Mouse (Mus musculus): ENCODE results near the gene Filip1. TPM values are rescaled to one million over a fixed set of nuclear protein-coding genes. Genes with fewer than 3 reads are reported as not detected.
A peak's percentile ranks its signal among the peaks of the same experiment; 100 is the strongest.

Gene Filip1
- polyA plus RNA-seq, 1 experiment from 2014 or later: 11.1 TPM

DNA sequence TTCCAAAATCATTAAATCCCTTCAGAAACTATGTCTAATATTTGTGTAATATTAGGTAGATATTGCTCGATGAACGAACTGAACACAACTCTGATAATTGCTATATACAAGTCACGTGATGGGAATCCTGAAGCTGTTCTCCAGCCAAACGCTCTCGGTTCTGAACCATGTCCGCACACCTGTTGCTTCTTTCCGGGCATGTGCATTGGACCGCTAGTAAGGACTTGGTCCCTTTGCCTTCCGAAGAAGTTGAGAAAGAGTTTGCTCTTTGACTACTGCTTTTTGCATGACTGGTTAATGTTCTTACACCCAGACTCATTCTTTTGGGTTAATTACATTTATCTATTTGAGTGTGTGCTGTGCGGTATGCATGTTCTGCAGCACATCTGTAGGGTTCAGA is 207.2 kb downstream of the Filip1 start:
- Histone ChIP-seq H3K9me3 (replicated peaks; ENCODE audit: control insufficient read depth, low read length) (no peaks in the 10 kb centered on the region), H3K4me3 (replicated peaks; ENCODE audit: low read length) (no peak overlapping the region), H3K9ac (ENCODE audit: low read length) (no peak overlapping the region), H3K4me1 (ENCODE audit: control insufficient read depth, insufficient read depth, low read length) (0 out of 2 replicates have a peak, but pooled peaks cover 8% of the 10 kb centered on the region), H3K27ac (ENCODE audit: low read length) (no peak overlapping the region), H3K36me3 (ENCODE audit: control insufficient read depth, insufficient read depth, low read length) (no peaks in the 10 kb centered on the region), H3K4me2 (ENCODE audit: low read depth, low read length) (no peak overlapping the region), H3K27me3 (ENCODE audit: control insufficient read depth, insufficient read depth, low read length) (no peaks in the 10 kb centered on the region)
- ATAC-seq (ENCODE audit: insufficient read depth, low FRiP score): no peak
- 84% methylated on average over 10 of the region's 10 CpGs for WGBS

DNA sequence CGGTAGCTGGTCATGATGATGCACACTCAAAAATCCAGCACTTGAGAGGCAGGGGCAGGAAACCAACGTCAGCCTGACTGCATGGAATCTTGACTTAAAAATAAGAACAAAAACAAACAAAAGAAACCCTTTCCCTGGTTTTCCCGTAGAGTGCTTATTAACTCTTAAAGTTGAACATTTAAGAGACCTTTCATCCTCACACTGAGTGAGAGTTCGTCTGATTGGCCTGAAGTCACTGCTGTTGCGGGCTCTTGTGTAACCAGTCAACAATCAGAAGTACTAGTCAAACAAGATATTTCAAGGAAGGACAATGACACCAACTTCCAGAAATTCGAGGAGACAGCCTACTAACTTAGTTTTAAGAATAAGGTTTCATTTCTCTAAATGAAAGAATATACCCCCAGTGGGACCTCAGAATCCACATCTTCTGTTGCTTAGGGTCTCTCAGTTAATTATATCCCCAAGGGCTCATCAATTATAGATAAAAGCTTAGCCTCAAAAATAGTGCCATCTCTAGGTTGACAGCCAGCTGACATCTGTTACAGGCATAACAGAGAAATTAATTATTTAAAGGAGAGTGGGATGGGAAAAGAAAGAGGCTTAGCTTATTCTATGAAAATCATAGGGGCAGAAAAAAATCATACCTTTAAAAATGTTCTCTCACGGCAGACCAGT is 216.1 kb downstream of the Filip1 start:
- H3K9ac ChIP-seq (ENCODE audit: low read length): no peak overlapping the region
- no peak overlapping the region for H3K4me3 ChIP-seq (replicated peaks; ENCODE audit: low read length)
- no peak overlapping the region for H3K27ac ChIP-seq (ENCODE audit: low read length)
- H3K4me1 ChIP-seq (ENCODE audit: control insufficient read depth, insufficient read depth, low read length): peaks cover 5% of the 10 kb centered on the region; the same call in 1 of the 2 replicates
- H3K4me2 ChIP-seq (ENCODE audit: low read depth, low read length): no peak overlapping the region
- 57% methylated on average over 7 of the region's 7 CpGs for WGBS
- H3K36me3 ChIP-seq (ENCODE audit: control insufficient read depth, insufficient read depth, low read length): no peaks in the 10 kb centered on the region
- ATAC-seq (ENCODE audit: insufficient read depth, low FRiP score): no peak
- no peaks in the 10 kb centered on the region for H3K9me3 ChIP-seq (replicated peaks; ENCODE audit: control insufficient read depth, low read length)
- H3K27me3 ChIP-seq (ENCODE audit: control insufficient read depth, insufficient read depth, low read length): no peaks in the 10 kb centered on the region

DNA sequence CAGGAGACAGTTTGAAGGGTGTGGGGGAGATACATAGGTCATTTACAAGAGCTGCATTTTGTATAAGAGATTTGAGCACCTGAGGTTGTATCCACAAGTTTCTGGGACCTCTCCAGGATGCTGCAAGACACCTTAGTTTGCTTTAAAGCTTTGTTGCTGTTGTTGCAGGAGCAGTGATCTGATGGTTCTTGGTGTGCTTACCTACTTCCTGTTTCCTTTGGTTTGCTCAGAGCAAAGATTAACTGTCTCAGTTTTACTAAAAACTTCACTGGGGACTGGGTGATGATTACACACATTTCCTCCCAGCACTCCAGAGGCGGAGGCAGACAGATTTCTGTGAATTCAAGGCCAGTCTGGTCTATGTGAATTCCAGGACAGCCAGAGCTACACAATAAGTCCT is 217.6 kb downstream of the Filip1 start:
- Histone ChIP-seq H3K9ac (ENCODE audit: low read length) (no peak overlapping the region), H3K4me1 (ENCODE audit: control insufficient read depth, insufficient read depth, low read length) (peaks cover 5% of the 10 kb centered on the region; the same call in 1 of the 2 replicates), H3K4me3 (replicated peaks; ENCODE audit: low read length) (no peak overlapping the region), H3K4me2 (ENCODE audit: low read depth, low read length) (no peak overlapping the region), H3K9me3 (replicated peaks; ENCODE audit: control insufficient read depth, low read length) (no peaks in the 10 kb centered on the region), H3K36me3 (ENCODE audit: control insufficient read depth, insufficient read depth, low read length) (no peaks in the 10 kb centered on the region), H3K27me3 (ENCODE audit: control insufficient read depth, insufficient read depth, low read length) (no peaks in the 10 kb centered on the region), H3K27ac (ENCODE audit: low read length) (no peak overlapping the region)
- ATAC-seq (ENCODE audit: insufficient read depth, low FRiP score): no peak
- WGBS: 83% methylated on average over 1 of the region's 1 CpGs

DNA sequence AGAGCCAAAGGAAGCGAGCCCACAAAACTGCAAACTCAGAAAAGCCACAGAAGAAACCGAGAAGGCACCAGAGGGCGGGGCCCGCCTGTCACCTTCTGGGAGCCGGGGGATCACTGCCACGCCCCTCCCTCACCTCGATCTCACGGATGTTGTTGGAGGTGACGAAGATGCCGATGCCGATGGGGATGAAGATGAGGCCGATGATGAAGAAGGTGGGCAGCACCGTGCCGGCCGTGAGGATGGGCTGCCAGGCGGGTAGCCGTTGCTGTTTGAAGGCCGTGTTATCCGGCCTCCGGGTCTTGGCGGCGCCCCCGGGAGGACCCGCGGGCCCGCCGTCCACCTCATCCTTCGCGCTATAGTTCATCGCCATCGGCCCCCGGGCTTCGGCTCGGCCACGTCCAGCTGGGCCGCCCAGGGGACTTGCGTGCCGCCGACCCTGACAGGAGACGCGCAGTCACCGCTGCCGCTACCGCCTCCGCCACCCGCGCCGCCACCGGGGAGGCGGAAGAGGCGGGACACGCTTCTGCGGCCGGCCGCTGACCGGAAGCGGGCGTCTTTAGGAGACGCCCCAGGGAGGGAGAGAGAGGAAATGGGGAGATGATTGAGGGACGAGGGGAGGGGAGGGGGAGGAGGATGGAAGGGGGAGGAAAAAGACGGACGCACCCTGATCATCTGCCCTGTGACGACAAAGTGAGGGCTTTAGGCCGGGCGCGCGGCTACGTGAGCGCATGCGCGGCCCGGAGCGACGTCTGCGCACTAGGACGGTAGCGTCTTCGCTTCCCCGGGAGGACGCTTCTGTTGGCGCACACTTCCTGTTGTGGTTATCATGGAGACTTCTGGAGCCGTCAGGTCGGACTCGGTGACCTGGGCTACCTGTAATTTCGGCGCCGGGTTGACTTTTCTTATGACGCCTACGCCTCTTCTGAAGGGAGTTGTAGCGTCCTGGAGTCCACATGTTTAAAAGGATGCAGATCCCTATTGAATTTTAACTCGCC is 219.5 kb downstream of the Filip1 start, which contains the start of gene Tmem30a:
Gene Tmem30a (minus strand): TSS at position 667 of the 995 bp plus-strand sequence.
- Histone ChIP-seq H3K27me3 (ENCODE audit: control insufficient read depth, insufficient read depth, low read length) (no peaks in the 10 kb centered on the region), H3K4me2 (ENCODE audit: low read depth, low read length) (peak within 1 kb of the TSS; percentile 68), H3K4me3 (replicated peaks; ENCODE audit: low read length) (peak within 1 kb of the TSS; percentile 92), H3K9ac (ENCODE audit: low read length) (peak within 1 kb of the TSS; percentile 93), H3K9me3 (replicated peaks; ENCODE audit: control insufficient read depth, low read length) (no peaks in the 10 kb centered on the region), H3K36me3 (ENCODE audit: control insufficient read depth, insufficient read depth, low read length) (no peaks in the 10 kb centered on the region), H3K4me1 (ENCODE audit: control insufficient read depth, insufficient read depth, low read length) (peaks cover 5% of the 10 kb centered on the region; the same call in 1 of the 2 replicates), H3K27ac (ENCODE audit: low read length) (peak within 1 kb of the TSS; percentile 89)
- WGBS: under 1% methylated on average over 91 of the region's 91 CpGs
- peak; percentile 97 for ATAC-seq (ENCODE audit: insufficient read depth, low FRiP score)

DNA sequence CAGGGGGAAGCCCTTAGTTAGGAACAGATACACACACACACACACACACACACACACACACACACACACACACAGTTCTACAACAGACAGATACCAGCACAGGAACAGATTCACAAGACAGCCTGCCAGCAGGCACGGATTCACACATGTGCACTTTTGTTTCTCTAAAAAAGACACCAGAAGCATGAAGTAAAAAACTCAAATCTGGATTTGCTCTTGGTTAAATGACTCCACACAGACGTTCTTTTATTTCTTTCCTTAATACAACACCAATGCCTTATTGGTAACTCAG is 226.9 kb downstream of the Filip1 start:
- 53% methylated on average over 2 of the region's 2 CpGs for WGBS
- no peaks in the 10 kb centered on the region for H3K9me3 ChIP-seq (replicated peaks; ENCODE audit: control insufficient read depth, low read length)

DNA sequence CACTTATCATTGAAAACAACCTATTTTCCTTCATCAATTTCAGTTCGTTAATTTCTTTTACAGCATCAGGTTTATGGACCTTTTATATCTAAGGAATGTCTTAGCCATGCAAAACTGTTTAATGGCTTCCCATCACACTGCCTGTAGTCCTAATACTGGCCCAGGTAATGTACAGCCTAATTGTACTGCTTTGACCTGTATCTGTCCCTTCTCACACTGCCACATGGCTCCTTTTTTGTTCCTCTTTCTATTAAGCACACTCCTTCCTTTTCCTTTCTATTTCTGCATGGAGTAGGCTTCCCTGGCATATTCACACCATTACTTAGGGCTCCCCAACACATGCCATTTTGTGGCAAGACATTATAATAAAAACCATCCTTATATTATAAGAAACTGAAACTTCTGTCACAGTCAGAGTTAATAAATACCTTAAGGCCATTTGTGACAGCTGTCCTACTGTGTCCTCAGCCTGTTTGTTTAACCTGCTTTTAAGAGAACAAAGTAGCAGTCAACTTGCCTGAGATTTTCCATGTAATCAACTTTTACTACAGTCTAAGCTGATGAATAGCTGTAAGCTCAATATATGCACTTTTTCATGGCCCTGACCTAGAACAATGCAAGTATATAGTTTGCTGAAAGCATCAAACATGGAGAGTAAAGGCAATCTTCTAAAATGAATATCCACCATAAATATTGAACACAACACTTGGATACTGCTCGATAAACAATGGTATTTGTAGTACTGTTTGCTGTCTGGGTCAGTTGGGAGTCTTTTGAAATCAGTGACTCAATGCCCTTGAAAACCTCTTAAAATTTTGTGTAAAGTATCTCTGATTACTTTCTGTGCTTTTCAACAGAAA is 227.5 kb downstream of the Filip1 start:
- H3K4me3 ChIP-seq (replicated peaks; ENCODE audit: low read length): no peak overlapping the region
- H3K36me3 ChIP-seq (ENCODE audit: control insufficient read depth, insufficient read depth, low read length): no peaks in the 10 kb centered on the region
- no peaks in the 10 kb centered on the region for H3K9me3 ChIP-seq (replicated peaks; ENCODE audit: control insufficient read depth, low read length)
- no peaks in the 10 kb centered on the region for H3K27me3 ChIP-seq (ENCODE audit: control insufficient read depth, insufficient read depth, low read length)
- H3K27ac ChIP-seq (ENCODE audit: low read length): no peak overlapping the region
- ATAC-seq (ENCODE audit: insufficient read depth, low FRiP score): no peak
- no peak overlapping the region for H3K4me2 ChIP-seq (ENCODE audit: low read depth, low read length)
- no peak overlapping the region for H3K9ac ChIP-seq (ENCODE audit: low read length)
- H3K4me1 ChIP-seq (ENCODE audit: control insufficient read depth, insufficient read depth, low read length): no peaks in the 10 kb centered on the region; the same call in 1 of the 2 replicates
- 84% methylated on average over 2 of the region's 2 CpGs for WGBS

More for the DNA sequence above, 226.9 kb downstream of the Filip1 start:
- H3K36me3 ChIP-seq (ENCODE audit: control insufficient read depth, insufficient read depth, low read length): no peaks in the 10 kb centered on the region
- H3K9ac ChIP-seq (ENCODE audit: low read length): no peak overlapping the region
- H3K27me3 ChIP-seq (ENCODE audit: control insufficient read depth, insufficient read depth, low read length): no peaks in the 10 kb centered on the region
- ATAC-seq (ENCODE audit: insufficient read depth, low FRiP score): no peak
- H3K4me3 ChIP-seq (replicated peaks; ENCODE audit: low read length): no peak overlapping the region
- H3K4me2 ChIP-seq (ENCODE audit: low read depth, low read length): no peak overlapping the region
- no peaks in the 10 kb centered on the region; the same call in 1 of the 2 replicates for H3K4me1 ChIP-seq (ENCODE audit: control insufficient read depth, insufficient read depth, low read length)
- H3K27ac ChIP-seq (ENCODE audit: low read length): no peak overlapping the region

DNA sequence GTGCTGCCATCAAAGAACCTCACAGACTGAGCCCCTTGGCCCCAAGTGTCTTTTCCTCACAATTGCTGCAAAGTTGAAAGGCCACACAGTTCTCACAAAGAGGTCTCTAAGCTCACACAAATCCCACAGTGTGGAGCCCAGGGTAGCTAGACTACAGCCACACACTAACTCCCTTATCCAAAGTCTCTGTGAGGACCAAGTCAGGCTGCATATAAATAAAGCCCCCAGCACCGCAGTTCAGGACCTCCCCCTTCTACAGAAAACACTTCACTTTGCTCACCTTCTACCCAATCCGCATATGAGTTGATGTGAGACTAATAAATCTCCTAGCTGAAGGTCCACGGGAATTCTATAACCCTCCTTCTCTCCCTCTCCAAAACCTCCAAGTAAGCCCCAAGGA is 228.2 kb downstream of the Filip1 start:
- H3K9ac ChIP-seq (ENCODE audit: low read length): no peak overlapping the region

DNA sequence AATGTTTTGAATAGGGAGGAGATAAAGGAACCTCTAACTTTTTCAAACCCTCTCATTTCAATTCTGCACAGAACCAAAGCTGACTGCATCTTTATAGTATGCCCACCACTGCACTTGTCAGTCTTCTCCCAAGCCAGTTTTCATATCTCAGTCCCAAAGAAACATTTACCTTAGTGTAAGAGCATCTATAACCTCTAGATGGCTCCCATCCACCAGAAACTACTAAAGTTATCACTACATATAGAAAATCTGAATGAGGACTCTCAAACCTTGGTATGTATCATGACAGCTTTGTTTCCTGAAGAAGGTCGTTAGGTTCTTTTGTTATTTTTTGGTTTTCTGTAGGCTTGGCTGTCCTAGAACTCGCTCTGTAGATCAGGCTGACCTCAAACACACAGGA is 233.3 kb downstream of the Filip1 start:
- Histone ChIP-seq H3K9me3 (replicated peaks; ENCODE audit: control insufficient read depth, low read length) (no peaks in the 10 kb centered on the region), H3K36me3 (ENCODE audit: control insufficient read depth, insufficient read depth, low read length) (0 out of 2 replicates have a peak, but pooled peaks cover 3% of the 10 kb centered on the region), H3K27ac (ENCODE audit: low read length) (no peak overlapping the region), H3K4me2 (ENCODE audit: low read depth, low read length) (no peak overlapping the region), H3K4me1 (ENCODE audit: control insufficient read depth, insufficient read depth, low read length) (no peaks in the 10 kb centered on the region), H3K4me3 (replicated peaks; ENCODE audit: low read length) (no peak overlapping the region), H3K27me3 (ENCODE audit: control insufficient read depth, insufficient read depth, low read length) (no peaks in the 10 kb centered on the region), H3K9ac (ENCODE audit: low read length) (no peak overlapping the region)
- ATAC-seq (ENCODE audit: insufficient read depth, low FRiP score): no peak
- WGBS: 68% methylated on average over 2 of the region's 2 CpGs

More for the DNA sequence above, 228.2 kb downstream of the Filip1 start:
- no peak overlapping the region for H3K4me2 ChIP-seq (ENCODE audit: low read depth, low read length)
- 36% methylated on average over 3 of the region's 3 CpGs for WGBS
- no peak overlapping the region for H3K4me3 ChIP-seq (replicated peaks; ENCODE audit: low read length)
- H3K27ac ChIP-seq (ENCODE audit: low read length): no peak overlapping the region
- H3K27me3 ChIP-seq (ENCODE audit: control insufficient read depth, insufficient read depth, low read length): no peaks in the 10 kb centered on the region
- ATAC-seq (ENCODE audit: insufficient read depth, low FRiP score): no peak
- H3K36me3 ChIP-seq (ENCODE audit: control insufficient read depth, insufficient read depth, low read length): no peaks in the 10 kb centered on the region
- no peaks in the 10 kb centered on the region; the same call in 1 of the 2 replicates for H3K4me1 ChIP-seq (ENCODE audit: control insufficient read depth, insufficient read depth, low read length)
- no peaks in the 10 kb centered on the region for H3K9me3 ChIP-seq (replicated peaks; ENCODE audit: control insufficient read depth, low read length)
